Mouse (Mus musculus): ENCODE results near the gene Atp6v1a. TPM values are rescaled to one million over a fixed set of nuclear protein-coding genes. Genes with fewer than 3 reads are reported as not detected.

Atp6v1a gene
- polyA plus RNA-seq, 1 experiment from 2014 or later = 80.8 TPM

- Histone ChIP-seq H3K36me3 (ENCODE audit: control insufficient read depth, insufficient read depth, low read length) (no peaks in the 10 kb centered on the region), H3K9me3 (ENCODE audit: control insufficient read depth, low read length) (no peaks in the 10 kb centered on the region), H3K27me3 (ENCODE audit: control insufficient read depth, insufficient read depth, low read length) (no peaks in the 10 kb centered on the region), H3K4me2 (ENCODE audit: low read depth) (no peak overlapping the region), H3K4me1 (ENCODE audit: control insufficient read depth, insufficient read depth, low read length) (no peaks in the 10 kb centered on the region), H3K4me3 (ENCODE audit: low read depth, low read length) (no peak overlapping the region), H3K27ac (ENCODE audit: low read depth, low read length) (no peak overlapping the region), H3K9ac (ENCODE audit: low read length) (no peak overlapping the region)
- no peak for ATAC-seq (ENCODE audit: insufficient read depth, low FRiP score, low TSS enrichment)
- WGBS = 74% methylated on average over 2 of the region's 2 CpGs
- DNase-seq (ENCODE audit: low spot score) = no peak
Measured at GRCm38 (mm10) chr16:44125436-44125835, 14.1 kb downstream of the Atp6v1a start.

GRCm38 (mm10) chr16:44124713-44125112 is 14.8 kb downstream of the Atp6v1a start:
- no peak overlapping the region for H3K4me3 ChIP-seq (ENCODE audit: low read depth, low read length)
- no peaks in the 10 kb centered on the region for H3K36me3 ChIP-seq (ENCODE audit: control insufficient read depth, insufficient read depth, low read length)
- DNase-seq (ENCODE audit: low spot score) = no peak
- H3K4me1 ChIP-seq (ENCODE audit: control insufficient read depth, insufficient read depth, low read length) = no peaks in the 10 kb centered on the region
- H3K9me3 ChIP-seq (ENCODE audit: control insufficient read depth, low read length) = no peaks in the 10 kb centered on the region
- no peak for ATAC-seq (ENCODE audit: insufficient read depth, low FRiP score, low TSS enrichment)
- no peaks in the 10 kb centered on the region for H3K27me3 ChIP-seq (ENCODE audit: control insufficient read depth, insufficient read depth, low read length)
- no peak overlapping the region for H3K9ac ChIP-seq (ENCODE audit: low read length)
- H3K4me2 ChIP-seq (ENCODE audit: low read depth) = no peak overlapping the region
- no peak overlapping the region for H3K27ac ChIP-seq (ENCODE audit: low read depth, low read length)
- 81% methylated on average over 1 of the region's 1 CpGs for whole genome bisulfite sequencing

- no peak for DNase-seq (ENCODE audit: low spot score)
- no peak overlapping the region for H3K4me2 ChIP-seq (ENCODE audit: low read depth)
- no peaks in the 10 kb centered on the region for H3K4me1 ChIP-seq (ENCODE audit: control insufficient read depth, insufficient read depth, low read length)
- no peaks in the 10 kb centered on the region for H3K9me3 ChIP-seq (ENCODE audit: control insufficient read depth, low read length)
- H3K27me3 ChIP-seq (ENCODE audit: control insufficient read depth, insufficient read depth, low read length) = no peaks in the 10 kb centered on the region
- H3K36me3 ChIP-seq (ENCODE audit: control insufficient read depth, insufficient read depth, low read length) = no peaks in the 10 kb centered on the region
- no peak overlapping the region for H3K27ac ChIP-seq (ENCODE audit: low read depth, low read length)
- H3K4me3 ChIP-seq (ENCODE audit: low read depth, low read length) = no peak overlapping the region
- no peak overlapping the region for H3K9ac ChIP-seq (ENCODE audit: low read length)
- ATAC-seq (ENCODE audit: insufficient read depth, low FRiP score, low TSS enrichment) = no peak
- 89% methylated on average over 2 of the region's 2 CpGs for WGBS
Measured at GRCm38 (mm10) chr16:44123786-44124185, 15.7 kb downstream of the Atp6v1a start.

GRCm38 (mm10) chr16:44122982-44123725 is 16.4 kb downstream of the Atp6v1a start:
- no peaks in the 10 kb centered on the region for H3K9me3 ChIP-seq (ENCODE audit: control insufficient read depth, low read length)
- H3K9ac ChIP-seq (ENCODE audit: low read length) = no peak overlapping the region
- H3K4me2 ChIP-seq (ENCODE audit: low read depth) = no peak overlapping the region
- WGBS = 84% methylated on average over 7 of the region's 7 CpGs
- no peaks in the 10 kb centered on the region for H3K36me3 ChIP-seq (ENCODE audit: control insufficient read depth, insufficient read depth, low read length)
- H3K27ac ChIP-seq (ENCODE audit: low read depth, low read length) = no peak overlapping the region
- H3K4me1 ChIP-seq (ENCODE audit: control insufficient read depth, insufficient read depth, low read length) = no peaks in the 10 kb centered on the region
- no peaks in the 10 kb centered on the region for H3K27me3 ChIP-seq (ENCODE audit: control insufficient read depth, insufficient read depth, low read length)
- H3K4me3 ChIP-seq (ENCODE audit: low read depth, low read length) = no peak overlapping the region
- DNase-seq (ENCODE audit: low spot score) = no peak
- no peak for ATAC-seq (ENCODE audit: insufficient read depth, low FRiP score, low TSS enrichment)

GRCm38 (mm10) chr16:44122574-44122973 is 16.9 kb downstream of the Atp6v1a start:
- no peak overlapping the region for H3K9ac ChIP-seq (ENCODE audit: low read length)
- no peaks in the 10 kb centered on the region for H3K36me3 ChIP-seq (ENCODE audit: control insufficient read depth, insufficient read depth, low read length)
- no peak overlapping the region for H3K4me3 ChIP-seq (ENCODE audit: low read depth, low read length)
- H3K4me1 ChIP-seq (ENCODE audit: control insufficient read depth, insufficient read depth, low read length) = no peaks in the 10 kb centered on the region
- H3K4me2 ChIP-seq (ENCODE audit: low read depth) = no peak overlapping the region
- 87% methylated on average over 6 of the region's 6 CpGs for WGBS
- no peaks in the 10 kb centered on the region for H3K9me3 ChIP-seq (ENCODE audit: control insufficient read depth, low read length)
- H3K27me3 ChIP-seq (ENCODE audit: control insufficient read depth, insufficient read depth, low read length) = no peaks in the 10 kb centered on the region
- no peak for ATAC-seq (ENCODE audit: insufficient read depth, low FRiP score, low TSS enrichment)
- no peak overlapping the region for H3K27ac ChIP-seq (ENCODE audit: low read depth, low read length)
- DNase-seq (ENCODE audit: low spot score) = no peak

GRCm38 (mm10) chr16:44122122-44122521 is 17.4 kb downstream of the Atp6v1a start:
- no peaks in the 10 kb centered on the region for H3K27me3 ChIP-seq (ENCODE audit: control insufficient read depth, insufficient read depth, low read length)
- DNase-seq (ENCODE audit: low spot score) (no peak), ATAC-seq (ENCODE audit: insufficient read depth, low FRiP score, low TSS enrichment) (no peak)
- no peaks in the 10 kb centered on the region for H3K36me3 ChIP-seq (ENCODE audit: control insufficient read depth, insufficient read depth, low read length)
- no peak overlapping the region for H3K27ac ChIP-seq (ENCODE audit: low read depth, low read length)
- H3K9ac ChIP-seq (ENCODE audit: low read length) = no peak overlapping the region
- H3K4me3 ChIP-seq (ENCODE audit: low read depth, low read length) = no peak overlapping the region
- H3K9me3 ChIP-seq (ENCODE audit: control insufficient read depth, low read length) = no peaks in the 10 kb centered on the region
- WGBS = 89% methylated on average over 6 of the region's 6 CpGs
- H3K4me1 ChIP-seq (ENCODE audit: control insufficient read depth, insufficient read depth, low read length) = no peaks in the 10 kb centered on the region
- H3K4me2 ChIP-seq (ENCODE audit: low read depth) = no peak overlapping the region

GRCm38 (mm10) chr16:44119753-44120501 is 19.6 kb downstream of the Atp6v1a start:
- Histone ChIP-seq H3K27me3 (ENCODE audit: control insufficient read depth, insufficient read depth, low read length) (no peaks in the 10 kb centered on the region), H3K4me3 (ENCODE audit: low read depth, low read length) (no peak overlapping the region), H3K4me1 (ENCODE audit: control insufficient read depth, insufficient read depth, low read length) (no peaks in the 10 kb centered on the region), H3K27ac (ENCODE audit: low read depth, low read length) (no peak overlapping the region), H3K4me2 (ENCODE audit: low read depth) (no peak overlapping the region), H3K36me3 (ENCODE audit: control insufficient read depth, insufficient read depth, low read length) (no peaks in the 10 kb centered on the region), H3K9me3 (ENCODE audit: control insufficient read depth, low read length) (no peaks in the 10 kb centered on the region), H3K9ac (ENCODE audit: low read length) (no peak overlapping the region)
- ATAC-seq (ENCODE audit: insufficient read depth, low FRiP score, low TSS enrichment) (no peak), DNase-seq (ENCODE audit: low spot score) (no peak)
- WGBS = 90% methylated on average over 7 of the region's 7 CpGs

GRCm38 (mm10) chr16:44109002-44109401 is 30.5 kb downstream of the Atp6v1a start:
- H3K9me3 ChIP-seq (ENCODE audit: control insufficient read depth, low read length) = no peaks in the 10 kb centered on the region
- peaks cover 8% of the 10 kb centered on the region for H3K36me3 ChIP-seq (ENCODE audit: control insufficient read depth, insufficient read depth, low read length)
- no peaks in the 10 kb centered on the region for H3K4me1 ChIP-seq (ENCODE audit: control insufficient read depth, insufficient read depth, low read length)
- no peak overlapping the region for H3K9ac ChIP-seq (ENCODE audit: low read length)
- no peak overlapping the region for H3K27ac ChIP-seq (ENCODE audit: low read depth, low read length)
- ATAC-seq (ENCODE audit: insufficient read depth, low FRiP score, low TSS enrichment) = no peak
- no peak overlapping the region for H3K4me2 ChIP-seq (ENCODE audit: low read depth)
- H3K4me3 ChIP-seq (ENCODE audit: low read depth, low read length) = no peak overlapping the region
- no peak for DNase-seq (ENCODE audit: low spot score)
- no peaks in the 10 kb centered on the region for H3K27me3 ChIP-seq (ENCODE audit: control insufficient read depth, insufficient read depth, low read length)
- WGBS = 82% methylated on average over 4 of the region's 4 CpGs

GRCm38 (mm10) chr16:44105211-44105610 is 34.3 kb downstream of the Atp6v1a start:
- no peak overlapping the region for H3K4me2 ChIP-seq (ENCODE audit: low read depth)
- 100% methylated on average over 2 of the region's 2 CpGs for WGBS
- peaks cover 10% of the 10 kb centered on the region for H3K36me3 ChIP-seq (ENCODE audit: control insufficient read depth, insufficient read depth, low read length)
- no peak overlapping the region for H3K27ac ChIP-seq (ENCODE audit: low read depth, low read length)
- H3K4me1 ChIP-seq (ENCODE audit: control insufficient read depth, insufficient read depth, low read length) = no peaks in the 10 kb centered on the region
- no peak overlapping the region for H3K4me3 ChIP-seq (ENCODE audit: low read depth, low read length)
- no peaks in the 10 kb centered on the region for H3K9me3 ChIP-seq (ENCODE audit: control insufficient read depth, low read length)
- no peak for ATAC-seq (ENCODE audit: insufficient read depth, low FRiP score, low TSS enrichment)
- H3K9ac ChIP-seq (ENCODE audit: low read length) = no peak overlapping the region
- no peak for DNase-seq (ENCODE audit: low spot score)
- no peaks in the 10 kb centered on the region for H3K27me3 ChIP-seq (ENCODE audit: control insufficient read depth, insufficient read depth, low read length)

Data from neural tube, embryonic 11.5 days (tissue).